Mouse (Mus musculus): ENCODE data around the gene Kcnmb3.

DNA sequence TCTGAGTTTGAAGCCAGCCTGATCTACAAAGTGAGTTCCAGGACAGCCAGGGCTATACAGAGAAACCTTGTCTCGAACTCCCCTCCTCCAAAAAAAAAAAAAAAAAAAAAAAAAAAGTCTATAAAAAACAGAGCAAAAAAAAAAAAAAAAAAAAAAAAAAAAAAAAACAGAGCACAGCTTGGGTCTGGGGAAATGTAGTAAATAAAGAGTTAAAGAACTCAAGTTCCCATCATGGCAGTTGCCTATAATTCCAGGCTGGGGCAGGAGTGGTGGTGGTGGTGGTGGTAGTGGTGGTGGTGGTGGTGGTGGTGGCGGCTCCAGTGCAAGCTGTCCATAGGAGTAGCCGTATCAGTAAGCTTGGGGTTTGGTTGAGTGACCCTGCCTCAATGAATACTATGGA, 9.0 kb downstream of the Kcnmb3 start:
- TF ChIP-seq CTCF (IDR thresholded peaks at IDR 0.05; ENCODE audit: insufficient read depth, low read length) (no peak), POLR2A (IDR thresholded peaks at IDR 0.05; ENCODE audit: borderline replicate concordance, extremely low read depth, low read depth, low read length) (no peak)

Measured in lung, adult 2 months (tissue).